ENCODE assay signal across 21 mouse cellular contexts in genomic region chr6:117241206-117241605, GRCm38 (mm10).
"Had no signal": no experiment of that assay in that cellular context is flagged by ENCODE, and none has a peak within 500 bp of the region (broad histone marks: within the 10 kb centered on the region; RNA-seq: fewer than 3 reads in every experiment).

No protein-coding gene starts in this region.

- H3K36me3 ChIP-seq: limb, embryonic 10.5 days; limb, embryonic 13.5 days; liver, embryonic 12.5 days; liver, embryonic 15.5 days; lung, embryonic 15.5 days; midbrain, embryonic 12.5 days; midbrain, embryonic 15.5 days; neural tube, embryonic 13.5 days had no signal

- H3K9me3 ChIP-seq: limb, embryonic 10.5 days; limb, embryonic 13.5 days; liver, embryonic 12.5 days; liver, embryonic 15.5 days; lung, embryonic 15.5 days; midbrain, embryonic 12.5 days; midbrain, embryonic 15.5 days; neural tube, embryonic 13.5 days had no signal

- H3K4me2 ChIP-seq: limb, embryonic 13.5 days; liver, embryonic 12.5 days; liver, embryonic 15.5 days; lung, embryonic 15.5 days; midbrain, embryonic 12.5 days; midbrain, embryonic 15.5 days; neural tube, embryonic 13.5 days had no signal

- H3K4me1 ChIP-seq: limb, embryonic 13.5 days; liver, embryonic 12.5 days; liver, embryonic 15.5 days; midbrain, embryonic 12.5 days; midbrain, embryonic 15.5 days; neural tube, embryonic 13.5 days had no signal

- H3K27ac ChIP-seq: limb, embryonic 10.5 days; limb, embryonic 13.5 days; liver, embryonic 12.5 days; liver, embryonic 15.5 days; lung, embryonic 15.5 days; midbrain, embryonic 12.5 days; midbrain, embryonic 15.5 days; neural tube, embryonic 13.5 days; stomach, postnatal 0 days had no signal

- H3K4me3 ChIP-seq: limb, embryonic 10.5 days; limb, embryonic 13.5 days; liver, embryonic 12.5 days; liver, embryonic 15.5 days; lung, embryonic 15.5 days; midbrain, embryonic 12.5 days; midbrain, embryonic 15.5 days; neural tube, embryonic 13.5 days had no signal

- H3K27me3 ChIP-seq: limb, embryonic 13.5 days; liver, embryonic 15.5 days; lung, embryonic 15.5 days; midbrain, embryonic 12.5 days; midbrain, embryonic 15.5 days; neural tube, embryonic 13.5 days had no signal

- ATAC-seq: liver, embryonic 12.5 days; midbrain, embryonic 15.5 days had no signal

- H3K9ac ChIP-seq: limb, embryonic 13.5 days; liver, embryonic 12.5 days; liver, embryonic 15.5 days; lung, embryonic 15.5 days; midbrain, embryonic 12.5 days; midbrain, embryonic 15.5 days; neural tube, embryonic 13.5 days had no signal

- DNase-seq: kidney, adult 11 months; kidney, adult 9 months; kidney, postnatal 14 days; kidney, postnatal 4 days; liver; lung, adult 18-20 months; lung, postnatal 10 days; lung, postnatal 36 days; right cerebral cortex, postnatal 14 days; right cerebral cortex, postnatal 4 days; thymus, adult 2 months; thymus, postnatal 25 days had no signal
